ENCODE assay signal across 8 mouse cellular contexts in the genomic region with DNA sequence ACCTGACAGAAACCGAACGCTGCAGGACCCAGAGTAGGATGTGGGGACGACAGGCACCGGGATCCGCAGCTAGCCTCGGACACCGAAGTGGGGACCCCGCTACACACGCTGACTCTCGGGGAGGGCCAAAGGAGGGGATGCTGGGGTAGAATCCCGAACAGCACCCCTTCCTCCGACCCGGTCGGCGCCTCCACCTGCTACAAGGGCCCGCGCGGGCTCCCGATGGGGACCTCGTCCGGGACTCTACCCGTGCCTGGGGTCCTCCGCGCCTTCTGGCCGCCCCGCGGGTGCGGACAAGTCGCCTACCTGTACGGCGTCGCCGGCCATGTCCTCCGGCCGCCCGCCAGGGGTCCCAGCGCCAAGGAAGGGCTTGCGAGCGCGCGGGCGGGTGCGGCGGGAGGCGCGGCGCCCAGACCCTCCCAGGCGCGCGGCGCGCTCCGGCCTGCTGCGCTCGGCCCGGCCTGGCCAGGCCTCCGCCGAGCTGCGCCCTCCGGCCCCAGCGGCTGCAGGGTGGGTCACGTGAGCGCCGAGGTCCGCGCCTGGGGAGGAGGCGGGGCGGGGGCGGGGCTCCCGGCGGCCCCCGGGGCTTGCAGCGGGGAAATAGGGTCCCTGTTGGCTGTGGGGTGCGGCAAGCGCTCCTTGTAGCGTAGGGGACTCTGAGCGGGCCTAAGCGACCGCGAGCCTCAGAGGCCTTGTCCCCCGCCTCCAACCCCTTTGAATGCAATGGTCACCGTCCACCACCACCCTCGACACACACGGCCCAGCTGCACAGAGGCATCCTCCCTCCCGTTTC. TPM values are rescaled to one million over a fixed set of nuclear protein-coding genes. Genes with fewer than 3 reads are reported as not detected.
DNase-seq lines count a peak whose midpoint lies in the region; ATAC-seq and TF ChIP-seq lines count a peak whose summit lies in the region.

A gene (minus strand): TSS at position 519 of the 793 bp plus-strand sequence.

- H3K36me3 ChIP-seq in MEL (ENCODE audit: control insufficient read depth in 1 of 2, insufficient read depth in 2 of 2, low read length in 2 of 2) = peaks cover 0 to 13% of the 10 kb centered on the region in 2 experiments; a peak in 2 of 4 replicates
- H3K36me3 ChIP-seq in hindbrain, embryonic 13.5 days = no peaks in the 10 kb centered on the region

- WGBS in hindbrain, embryonic 13.5 days = under 1% methylated on average over 67 of the region's 85 CpGs

- DNase-seq in MEL (ENCODE audit: low read depth, low spot score) = peak; percentile 84
- DNase-seq in cerebellum, adult 8-10 months = peak; percentile 70
- no peak for DNase-seq in frontal cortex, adult 2 months (ENCODE audit: extremely low spot score in 1 of 2, low spot score in 1 of 2)
- DNase-seq in layer of hippocampus, postnatal 36 days = peak; percentile 54 to 61
- DNase-seq in lung, postnatal 4 days = peak; percentile 86 to 92
- peak; percentile 91 for DNase-seq in retina, postnatal 1 day
- DNase-seq in urinary bladder, adult 2 months (ENCODE audit: low spot score) = peak; percentile 75

- no peak for TF ChIP-seq CTCF in MEL (IDR thresholded peaks at IDR 0.05 in 2 of 3, conservative IDR thresholded peaks at IDR 0.05 in 1 of 3; ENCODE audit: control insufficient read depth in 1 of 3, insufficient read depth in 1 of 3, low read depth in 2 of 3, low read length in 3 of 3, poor library complexity in 1 of 3, severe bottlenecking in 1 of 3)

- peak within 1 kb of the TSS; percentile 91 for H3K4me2 ChIP-seq in hindbrain, embryonic 13.5 days

- H3K9me3 ChIP-seq in MEL (replicated peaks; ENCODE audit: insufficient read depth, low read length) = no peaks in the 10 kb centered on the region
- H3K9me3 ChIP-seq in hindbrain, embryonic 13.5 days = no peaks in the 10 kb centered on the region

- H3K27me3 ChIP-seq in MEL (ENCODE audit: control insufficient read depth in 1 of 2, insufficient read depth in 2 of 2, low read length in 2 of 2) = no peaks in the 10 kb centered on the region
- H3K27me3 ChIP-seq in hindbrain, embryonic 13.5 days = no peaks in the 10 kb centered on the region

- H3K9ac ChIP-seq in MEL (ENCODE audit: control insufficient read depth, low read depth, low read length, poor library complexity, severe bottlenecking) = peak within 1 kb of the TSS; percentile 94
- peak within 1 kb of the TSS; percentile 98 for H3K9ac ChIP-seq in hindbrain, embryonic 13.5 days

- peaks cover 8 to 37% of the 10 kb centered on the region in 2 experiments for H3K4me1 ChIP-seq in MEL (ENCODE audit: control insufficient read depth in 1 of 2, insufficient read depth in 2 of 2, low read length in 2 of 2)
- H3K4me1 ChIP-seq in hindbrain, embryonic 13.5 days (replicated peaks) = peaks cover 45% of the 10 kb centered on the region

- no peak for TF ChIP-seq EP300 in MEL (IDR thresholded peaks at IDR 0.05; ENCODE audit: low read depth in 1 of 2, low read length in 2 of 2)

- peak within 1 kb of the TSS; percentile 90 to 98 for H3K4me3 ChIP-seq in MEL (ENCODE audit: control insufficient read depth in 1 of 2, insufficient read depth in 1 of 2, low read depth in 2 of 2, low read length in 2 of 2)
- peak within 1 kb of the TSS; percentile 90 for H3K4me3 ChIP-seq in hindbrain, embryonic 13.5 days

- H3K79me2 ChIP-seq in MEL (ENCODE audit: control insufficient read depth, insufficient read depth, low read length, poor library complexity) = peaks cover 29% of the 10 kb centered on the region

- peak within 1 kb of the TSS; percentile 82 for H3K27ac ChIP-seq in MEL (ENCODE audit: control insufficient read depth, low read depth, low read length)
- H3K27ac ChIP-seq in hindbrain, embryonic 13.5 days = peak within 1 kb of the TSS; percentile 82

- no peak for TF ChIP-seq RAD21 in MEL (IDR thresholded peaks at IDR 0.05; ENCODE audit: low read depth, low read length)

- peak; percentile 86 for ATAC-seq in hindbrain, embryonic 13.5 days (ENCODE audit: low FRiP score)

- TF ChIP-seq POLR2A in MEL (IDR thresholded peaks at IDR 0.05; ENCODE audit: control insufficient read depth in 1 of 2, insufficient read depth in 1 of 2, low read depth in 1 of 2, low read length in 2 of 2, poor library complexity in 1 of 2) = peak; percentile 61 to 96; a peak in 3 of 4 replicates

TF ChIP-seq in MEL, 35 proteins besides CTCF, POLR2A, EP300 and RAD21:
- no peak for TF ChIP-seq TAL1 (IDR thresholded peaks at IDR 0.05; ENCODE audit: low read length)
- TF ChIP-seq USF1 (IDR thresholded peaks at IDR 0.05; ENCODE audit: low read depth, low read length) = peak; percentile 92
- no peak for TF ChIP-seq CHD2 (IDR thresholded peaks at IDR 0.05; ENCODE audit: low read length)
- TF ChIP-seq MYB (IDR thresholded peaks at IDR 0.05; ENCODE audit: low read depth, low read length) = no peak
- TF ChIP-seq NRF1 (IDR thresholded peaks at IDR 0.05; ENCODE audit: insufficient read depth, low read depth, low read length, poor library complexity, severe bottlenecking) = no peak
- no peak for TF ChIP-seq ETS1 (IDR thresholded peaks at IDR 0.05; ENCODE audit: low read depth, low read length)
- TF ChIP-seq MAFK (IDR thresholded peaks at IDR 0.05; ENCODE audit: borderline replicate concordance, low read depth, low read length) = no peak
- TF ChIP-seq POLR2AphosphoS5 (IDR thresholded peaks at IDR 0.05; ENCODE audit: borderline replicate concordance, low read depth, low read length) = no peak
- peak in 1 of 2 experiments; percentile 64; a peak in 1 of 4 replicates for TF ChIP-seq USF2 (IDR thresholded peaks at IDR 0.05; ENCODE audit: borderline replicate concordance in 1 of 2, insufficient read depth in 1 of 2, low read depth in 1 of 2, low read length in 2 of 2)
- TF ChIP-seq POLR2AphosphoS2 (IDR thresholded peaks at IDR 0.05; ENCODE audit: low read length) = peak; percentile 69; the same call in 1 of the 2 replicates
- peak; percentile 7; the same call in 1 of the 2 replicates for TF ChIP-seq SIN3A (IDR thresholded peaks at IDR 0.05; ENCODE audit: low read length)
- peak; percentile 59 for TF ChIP-seq MXI1 (IDR thresholded peaks at IDR 0.05; ENCODE audit: low read depth, low read length)
- TF ChIP-seq GABPA (IDR thresholded peaks at IDR 0.05; ENCODE audit: low read depth, low read length) = no peak
- no peak for TF ChIP-seq UBTF (IDR thresholded peaks at IDR 0.05; ENCODE audit: borderline replicate concordance, insufficient read depth, low read depth, low read length)
- TF ChIP-seq MYC (IDR thresholded peaks at IDR 0.05; ENCODE audit: low read depth, low read length) = no peak
- no peak; the same call in 1 of the 2 replicates for TF ChIP-seq MAX (IDR thresholded peaks at IDR 0.05; ENCODE audit: low read length)
- no peak for TF ChIP-seq ZNF384 (IDR thresholded peaks at IDR 0.05; ENCODE audit: low read depth, low read length)
- TF ChIP-seq TBP (IDR thresholded peaks at IDR 0.05; ENCODE audit: low read depth, low read length) = no peak
- TF ChIP-seq KAT2A (conservative IDR thresholded peaks at IDR 0.05; ENCODE audit: low read depth, low read length) = no peak
- TF ChIP-seq MAZ (IDR thresholded peaks at IDR 0.05; ENCODE audit: low read depth, low read length) = peak; percentile 72; the same call in 1 of the 2 replicates
- no peak for TF ChIP-seq RCOR1 (IDR thresholded peaks at IDR 0.05; ENCODE audit: low read depth, low read length)
- no peak for TF ChIP-seq E2F4 (IDR thresholded peaks at IDR 0.05; ENCODE audit: borderline replicate concordance, low read depth, low read length)
- TF ChIP-seq ZKSCAN1 (IDR thresholded peaks at IDR 0.05; ENCODE audit: low read depth, low read length) = no peak
- no peak; the same call in 1 of the 2 replicates for TF ChIP-seq CHD1 (IDR thresholded peaks at IDR 0.05; ENCODE audit: low read depth, low read length)
- TF ChIP-seq ELF1 (IDR thresholded peaks at IDR 0.05; ENCODE audit: low read depth, low read length) = no peak
- peak; percentile 74 for TF ChIP-seq BHLHE40 (IDR thresholded peaks at IDR 0.05; ENCODE audit: borderline replicate concordance, low read depth, low read length)
- TF ChIP-seq GATA1 (IDR thresholded peaks at IDR 0.05; ENCODE audit: low read depth, low read length) = no peak
- TF ChIP-seq ZC3H11A (IDR thresholded peaks at IDR 0.05; ENCODE audit: low read depth, low read length) = no peak
- TF ChIP-seq JUND (IDR thresholded peaks at IDR 0.05; ENCODE audit: low read depth, low read length) = no peak
- TF ChIP-seq TCF12 (IDR thresholded peaks at IDR 0.05; ENCODE audit: low read depth, low read length) = 0 out of 2 replicates have a peak, but pooled peaks have one; percentile 21
- peak; percentile 62 for TF ChIP-seq NELFE (IDR thresholded peaks at IDR 0.05; ENCODE audit: low read depth, low read length)
- TF ChIP-seq SMC3 (IDR thresholded peaks at IDR 0.05; ENCODE audit: low read depth, low read length) = no peak
- TF ChIP-seq ZMIZ1 (IDR thresholded peaks at IDR 0.05; ENCODE audit: low read depth, low read length) = peak; percentile 86
- TF ChIP-seq HCFC1 (IDR thresholded peaks at IDR 0.05; ENCODE audit: low read depth, low read length) = peak; percentile 63
- 0 out of 2 replicates have a peak, but pooled peaks have one; percentile 19 for TF ChIP-seq MEF2A (IDR thresholded peaks at IDR 0.05; ENCODE audit: extremely low read depth, insufficient replicate concordance, low read depth, low read length, poor library complexity, severe bottlenecking)

RNA-seq across cellular contexts. Expression of the gene that starts here (rescaled TPM):
- total RNA-seq in MEL (2012; rRNA removed) = 33.5 and 37.8 TPM in 2 replicates
- 10 to 100 TPM; 41.2 to 73.2 TPM for polyA plus RNA-seq in MEL (2012; ENCODE audit: insufficient read depth in 1 of 2, insufficient read length in 2 of 2, low read depth in 1 of 2, low replicate concordance in 2 of 2, missing spikeins in 1 of 2)
- 51.9 and 61.9 TPM in 2 replicates for polyA plus RNA-seq in frontal cortex, adult 2 months (2012; rRNA removed)
- 20.7 and 23.7 TPM in 2 replicates for polyA plus RNA-seq in hindbrain, embryonic 13.5 days (2015; fragmentation: Nextera tagmentation; extraction: Ambion mirVana)
- total RNA-seq in layer of hippocampus, postnatal 36 days (2021) = 10 to 100 TPM; 53.0 to 54.8 TPM
- 39.0 and 43.3 TPM in 2 replicates for polyA plus RNA-seq in urinary bladder, adult 2 months (2012; rRNA removed)

Comparison
In these comparisons a context has a peak if more than half of its experiments do, and no peak if none do; other contexts are left out.
1. DNase-seq: peak in MEL (single experiment), cerebellum, adult 8-10 months (single experiment), layer of hippocampus, postnatal 36 days (2 of 2), lung, postnatal 4 days (2 of 2), retina, postnatal 1 day (single experiment) and urinary bladder, adult 2 months (single experiment); none in frontal cortex, adult 2 months (0 of 2).